Mouse (Mus musculus) urinary bladder, postnatal 10 days (tissue): ENCODE results near the gene Muc1.

ENCODE experiments used
- DNase-seq: peaks from one replicate; pipeline ENCODE4 v3.0.0; 2022; ENCODE audit warnings: low spot score

Gene Muc1

GRCm38 (mm10) chr3:89236516-89236915, 7.7 kb downstream of the Muc1 start:
- no peak for DNase-seq

- no peak for DNase-seq
These were observed 8.8 kb downstream of the Muc1 start for GRCm38 (mm10) chr3:89237682-89238081.

GRCm38 (mm10) chr3:89238494-89238893, 9.6 kb downstream of the Muc1 start:
- no peak for DNase-seq

GRCm38 (mm10) chr3:89242331-89242895, 13.6 kb downstream of the Muc1 start:
- DNase-seq: no peak

GRCm38 (mm10) chr3:89243609-89244008, 14.8 kb downstream of the Muc1 start:
- no peak for DNase-seq

- DNase-seq: no peak
These were observed 15.5 kb downstream of the Muc1 start for GRCm38 (mm10) chr3:89244158-89244981.

GRCm38 (mm10) chr3:89244982-89245687, 16.3 kb downstream of the Muc1 start:
- DNase-seq: no peak

- no peak for DNase-seq
These were observed 16.9 kb downstream of the Muc1 start, which contains the start of gene Krtcap2 for GRCm38 (mm10) chr3:89245688-89246171. Krtcap2 (plus strand) TSS chr3:89245966.

- peak; percentile 58 for DNase-seq
These were observed 17.6 kb downstream of the Muc1 start, which contains the start of gene Trim46 for GRCm38 (mm10) chr3:89246261-89247100. Trim46 (minus strand) TSS chr3:89246309.

GRCm38 (mm10) chr3:89247466-89247865, 18.6 kb downstream of the Muc1 start:
- no peak for DNase-seq

- no peak for DNase-seq
These were observed 21.7 kb downstream of the Muc1 start for GRCm38 (mm10) chr3:89250435-89251040.

GRCm38 (mm10) chr3:89251365-89251895, 22.6 kb downstream of the Muc1 start:
- DNase-seq: no peak

GRCm38 (mm10) chr3:89254994-89255393, 26.1 kb downstream of the Muc1 start:
- DNase-seq: no peak

GRCm38 (mm10) chr3:89256177-89256576, 27.3 kb downstream of the Muc1 start:
- no peak for DNase-seq

GRCm38 (mm10) chr3:89259076-89259475, 30.2 kb downstream of the Muc1 start, which contains the start of gene Dpm3:
Dpm3 (plus strand) TSS chr3:89259358.
- no peak for DNase-seq

GRCm38 (mm10) chr3:89260211-89260610, 31.4 kb downstream of the Muc1 start:
- DNase-seq: no peak

GRCm38 (mm10) chr3:89262417-89262816, 33.6 kb downstream of the Muc1 start:
- no peak for DNase-seq

- DNase-seq: no peak
These were observed 37.6 kb downstream of the Muc1 start for GRCm38 (mm10) chr3:89266439-89266893.

GRCm38 (mm10) chr3:89268916-89269315, 40.1 kb downstream of the Muc1 start:
- DNase-seq: no peak

GRCm38 (mm10) chr3:89270051-89270755, 41.3 kb downstream of the Muc1 start, which contains the start of gene Slc50a1:
Slc50a1 (minus strand) TSS chr3:89270570.
- peak; percentile 68 for DNase-seq
